Mouse (Mus musculus) spleen, postnatal 0 days (tissue): ENCODE measurements around the gene Gm10354. TPM values are rescaled to one million over a fixed set of nuclear protein-coding genes. Genes with fewer than 3 reads are reported as not detected.

Source experiments
- polyA plus RNA-seq: library from polyadenylated mRNA; unstranded; fragments of >200 nt; fragmentation: Nextera tagmentation; extraction: Ambion mirVana; gene quantifications from 2 replicates; pipeline ENCODE4 v1.2.1, GENCODE M21; 2015

Gm10354 gene
- polyA plus RNA-seq, result not detected in 2 replicates

DNA sequence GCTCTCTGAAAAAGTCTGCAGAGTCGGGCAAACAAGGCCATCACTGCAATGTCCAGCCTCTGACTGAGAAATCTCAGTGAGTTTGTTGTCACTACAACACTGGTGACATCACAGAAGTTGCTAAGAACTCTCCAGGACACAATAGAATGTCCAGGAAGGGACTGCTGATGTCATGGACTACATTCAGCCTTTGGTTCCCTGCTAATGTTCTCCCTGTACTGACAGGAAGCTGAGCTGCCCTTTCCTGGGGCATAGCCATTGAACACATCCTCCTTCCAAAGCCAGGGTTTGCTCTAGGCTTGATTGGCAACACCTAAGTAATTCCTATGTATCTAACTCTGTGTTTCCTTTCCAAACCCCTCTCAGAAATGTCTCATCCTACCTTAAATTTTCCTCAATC lies at the start of gene Gm10354:
Gene Gm10354, minus strand, starts transcription at position 101 of the 400 bp plus-strand sequence.

DNA sequence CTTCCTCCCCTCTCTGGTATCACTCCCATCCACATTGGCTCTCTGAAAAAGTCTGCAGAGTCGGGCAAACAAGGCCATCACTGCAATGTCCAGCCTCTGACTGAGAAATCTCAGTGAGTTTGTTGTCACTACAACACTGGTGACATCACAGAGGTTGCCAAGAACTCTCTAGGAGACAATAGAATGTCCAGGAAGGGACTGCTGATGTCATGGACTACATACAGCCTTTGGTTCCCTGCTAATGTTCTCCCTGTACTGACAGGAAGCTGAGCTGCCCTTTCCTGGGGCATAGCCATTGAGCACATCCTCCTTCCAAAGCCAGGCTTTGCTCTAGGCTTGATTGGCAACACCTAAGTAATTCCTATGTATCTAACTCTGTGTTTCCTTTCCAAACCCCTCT lies 40.4 kb downstream of the Gm10354 start, which contains the start of gene Speer4e:
Gene Speer4e, minus strand, starts transcription at position 101 of the 400 bp plus-strand sequence.

Other genes starting within 250 kb of the Gm10354 start
- gene Gm9758, start 64.0 kb downstream of the Gm10354 start, polyA plus RNA-seq, result not detected in 2 replicates
- 0.10 TPM in 1 of 2 replicates, not detected in the other for gene Speer4e, start 40.5 kb downstream of the Gm10354 start, polyA plus RNA-seq
- not detected in 2 replicates for gene Gm17019, start 54.1 kb upstream of the Gm10354 start, polyA plus RNA-seq